Mouse (Mus musculus): ENCODE results near the gene Rap1gap2. TPM values are rescaled to one million over a fixed set of nuclear protein-coding genes. Genes with fewer than 3 reads are reported as not detected.

Gene Rap1gap2
- polyA plus RNA-seq, 1 experiment from 2014 or later: 11.4 TPM

- H3K4me2 ChIP-seq (ENCODE audit: low read length): no peak overlapping the region
- no peak overlapping the region for H3K4me3 ChIP-seq (replicated peaks; ENCODE audit: low read depth, low read length)
- ATAC-seq (replicated peaks; ENCODE audit: low FRiP score, low read depth) (no peak), DNase-seq (ENCODE audit: low spot score) (no peak)
- no peaks in the 10 kb centered on the region for H3K27me3 ChIP-seq (ENCODE audit: insufficient read depth, low read length)
- H3K9ac ChIP-seq (ENCODE audit: low read depth, low read length): no peak overlapping the region
- H3K27ac ChIP-seq: no peak overlapping the region
- 0 out of 2 replicates have a peak, but pooled peaks cover 3% of the 10 kb centered on the region for H3K4me1 ChIP-seq (replicated peaks; ENCODE audit: insufficient read depth, low read length)
- H3K36me3 ChIP-seq (ENCODE audit: insufficient read depth, low read length): no peaks in the 10 kb centered on the region
- no peak for TF ChIP-seq CTCF (IDR thresholded peaks at IDR 0.05; ENCODE audit: low read depth)
- no peaks in the 10 kb centered on the region for H3K9me3 ChIP-seq (replicated peaks; ENCODE audit: low read length)
- WGBS: 92% methylated on average over 10 of the region's 10 CpGs
Measured at GRCm38 (mm10) chr11:74512595-74512994, 98.1 kb downstream of the Rap1gap2 start.

GRCm38 (mm10) chr11:74506275-74506674 is 104.4 kb downstream of the Rap1gap2 start:
- 0 out of 2 replicates have a peak, but pooled peaks cover 1% of the 10 kb centered on the region for H3K4me1 ChIP-seq (replicated peaks; ENCODE audit: insufficient read depth, low read length)
- ATAC-seq (replicated peaks; ENCODE audit: low FRiP score, low read depth) (no peak), DNase-seq (ENCODE audit: low spot score) (no peak)
- no peaks in the 10 kb centered on the region for H3K27me3 ChIP-seq (ENCODE audit: insufficient read depth, low read length)
- 87% methylated on average over 6 of the region's 6 CpGs for WGBS
- H3K4me3 ChIP-seq (replicated peaks; ENCODE audit: low read depth, low read length): no peak overlapping the region
- H3K27ac ChIP-seq: no peak overlapping the region
- H3K9me3 ChIP-seq (replicated peaks; ENCODE audit: low read length): no peaks in the 10 kb centered on the region
- H3K9ac ChIP-seq (ENCODE audit: low read depth, low read length): no peak overlapping the region
- no peak for TF ChIP-seq CTCF (IDR thresholded peaks at IDR 0.05; ENCODE audit: low read depth)
- H3K36me3 ChIP-seq (ENCODE audit: insufficient read depth, low read length): no peaks in the 10 kb centered on the region
- no peak overlapping the region for H3K4me2 ChIP-seq (ENCODE audit: low read length)

GRCm38 (mm10) chr11:74502485-74502884 is 108.2 kb downstream of the Rap1gap2 start:
- H3K9me3 ChIP-seq (replicated peaks; ENCODE audit: low read length): no peaks in the 10 kb centered on the region
- no peak for ATAC-seq (replicated peaks; ENCODE audit: low FRiP score, low read depth)
- no peaks in the 10 kb centered on the region for H3K36me3 ChIP-seq (ENCODE audit: insufficient read depth, low read length)
- no peaks in the 10 kb centered on the region for H3K27me3 ChIP-seq (ENCODE audit: insufficient read depth, low read length)
- 76% methylated on average over 8 of the region's 8 CpGs for WGBS
- H3K4me3 ChIP-seq (replicated peaks; ENCODE audit: low read depth, low read length): no peak overlapping the region
- peaks cover 8% of the 10 kb centered on the region; the same call in 1 of the 2 replicates for H3K4me1 ChIP-seq (replicated peaks; ENCODE audit: insufficient read depth, low read length)
- H3K27ac ChIP-seq: no peak overlapping the region
- no peak for TF ChIP-seq CTCF (IDR thresholded peaks at IDR 0.05; ENCODE audit: low read depth)
- no peak overlapping the region for H3K9ac ChIP-seq (ENCODE audit: low read depth, low read length)
- H3K4me2 ChIP-seq (ENCODE audit: low read length): no peak overlapping the region
- DNase-seq (ENCODE audit: low spot score): no peak

GRCm38 (mm10) chr11:74501989-74502388 is 108.7 kb downstream of the Rap1gap2 start:
- Histone ChIP-seq H3K4me2 (ENCODE audit: low read length) (no peak overlapping the region), H3K4me3 (replicated peaks; ENCODE audit: low read depth, low read length) (no peak overlapping the region), H3K36me3 (ENCODE audit: insufficient read depth, low read length) (no peaks in the 10 kb centered on the region), H3K27me3 (ENCODE audit: insufficient read depth, low read length) (no peaks in the 10 kb centered on the region), H3K4me1 (replicated peaks; ENCODE audit: insufficient read depth, low read length) (peaks cover 8% of the 10 kb centered on the region; the same call in 1 of the 2 replicates), H3K9ac (ENCODE audit: low read depth, low read length) (no peak overlapping the region), H3K9me3 (replicated peaks; ENCODE audit: low read length) (no peaks in the 10 kb centered on the region), H3K27ac (no peak overlapping the region)
- no peak for ATAC-seq (replicated peaks; ENCODE audit: low FRiP score, low read depth)
- TF ChIP-seq CTCF (IDR thresholded peaks at IDR 0.05; ENCODE audit: low read depth): no peak
- no peak for DNase-seq (ENCODE audit: low spot score)

GRCm38 (mm10) chr11:74501061-74501460 is 109.7 kb downstream of the Rap1gap2 start:
- Histone ChIP-seq H3K9ac (ENCODE audit: low read depth, low read length) (0 out of 2 replicates have a peak overlapping the region, but pooled peaks have one; percentile 40), H3K36me3 (ENCODE audit: insufficient read depth, low read length) (no peaks in the 10 kb centered on the region), H3K27ac (peak overlapping the region; percentile 58; the same call in 1 of the 2 replicates), H3K4me2 (ENCODE audit: low read length) (no peak overlapping the region), H3K27me3 (ENCODE audit: insufficient read depth, low read length) (no peaks in the 10 kb centered on the region), H3K9me3 (replicated peaks; ENCODE audit: low read length) (no peaks in the 10 kb centered on the region), H3K4me3 (replicated peaks; ENCODE audit: low read depth, low read length) (no peak overlapping the region), H3K4me1 (replicated peaks; ENCODE audit: insufficient read depth, low read length) (peaks cover 8% of the 10 kb centered on the region; the same call in 1 of the 2 replicates)
- ATAC-seq (replicated peaks; ENCODE audit: low FRiP score, low read depth): no peak
- WGBS: 47% methylated on average over 3 of the region's 3 CpGs
- no peak for DNase-seq (ENCODE audit: low spot score)
- no peak for TF ChIP-seq CTCF (IDR thresholded peaks at IDR 0.05; ENCODE audit: low read depth)

- Histone ChIP-seq H3K4me2 (ENCODE audit: low read length) (no peak overlapping the region), H3K27ac (peak overlapping the region; percentile 25; the same call in 1 of the 2 replicates), H3K9me3 (replicated peaks; ENCODE audit: low read length) (no peaks in the 10 kb centered on the region), H3K9ac (ENCODE audit: low read depth, low read length) (no peak overlapping the region), H3K4me3 (replicated peaks; ENCODE audit: low read depth, low read length) (no peak overlapping the region), H3K36me3 (ENCODE audit: insufficient read depth, low read length) (no peaks in the 10 kb centered on the region), H3K4me1 (replicated peaks; ENCODE audit: insufficient read depth, low read length) (peaks cover 8% of the 10 kb centered on the region; the same call in 1 of the 2 replicates), H3K27me3 (ENCODE audit: insufficient read depth, low read length) (no peaks in the 10 kb centered on the region)
- ATAC-seq (replicated peaks; ENCODE audit: low FRiP score, low read depth) (no peak), DNase-seq (ENCODE audit: low spot score) (no peak)
- no peak for TF ChIP-seq CTCF (IDR thresholded peaks at IDR 0.05; ENCODE audit: low read depth)
- WGBS: 44% methylated on average over 8 of the region's 8 CpGs
Measured at GRCm38 (mm10) chr11:74499521-74500099, 111.1 kb downstream of the Rap1gap2 start.

Data from kidney, postnatal 0 days (tissue).